Mouse (Mus musculus) thymus, adult 2 months (tissue): Measurements from ENCODE around the gene Gm20388.

ENCODE experiments used
- CTCF ChIP-seq: fragments of 200-500 bp; IDR thresholded peaks from 2 replicates; pipeline ENCODE4 v1.5.1; 2012; ENCODE audit warnings: mild to moderate bottlenecking, control low read depth, low read length, moderate library complexity, borderline replicate concordance; ENCODE audit not compliant: control insufficient read depth, poor library complexity, insufficient read depth; ENCODE audit errors: extremely low read depth
- POLR2A ChIP-seq: fragments of 200-500 bp; IDR thresholded peaks from 2 replicates; pipeline ENCODE4 v1.6.1; 2012; ENCODE audit warnings: mild to moderate bottlenecking, low read length, control low read depth, moderate library complexity; ENCODE audit not compliant: control insufficient read depth, poor library complexity, insufficient read depth; ENCODE audit errors: extremely low read depth

GRCm38 (mm10) chr8:123254099-123254885 lies 3343.7 kb downstream of the Gm20388 start, which contains the start of the genes Zfp276 and Vps9d1:
- TF ChIP-seq CTCF (no peak), POLR2A (peak; percentile 37; the same call in 1 of the 2 replicates)
